Mouse (Mus musculus) liver, embryonic 14.5 days (tissue): Measurements from ENCODE around the gene Sec24a. TPM values are rescaled to one million over a fixed set of nuclear protein-coding genes. Genes with fewer than 3 reads are reported as not detected.
"Not testable (repeated sequence)": the region's sequence is repeated elsewhere in the genome, so short reads cannot be mapped to it uniquely, and the experiment has no call there.

Source experiments
- ATAC-seq: fragments of 200-750 bp; cut with Nextera tagmentation; 2 replicates; pipeline ENCODE4 v1.8.0; 2017; ENCODE audit warnings: moderate number of reproducible peaks, mild to moderate bottlenecking, moderate library complexity; ENCODE audit not compliant: insufficient read depth
- DNase-seq, 3 experiments: peaks; one replicate each; pipeline ENCODE4 v3.0.0-alpha.2; 2012 to 2013; ENCODE audit warnings: low read depth in 3 of 3, low spot score in 3 of 3
- H3K27ac ChIP-seq: fragments of 300-500 bp; sonication (generic); 2 replicates; pipeline ENCODE4 v1.5.1; 2014; ENCODE audit warnings: moderate library complexity, mild to moderate bottlenecking, control low read depth, inconsistent platforms
- H3K27me3 ChIP-seq: fragments of 300-500 bp; sonication (generic); 2 replicates; pipeline ENCODE4 v1.6.1; 2014; ENCODE audit warnings: mild to moderate bottlenecking, low read length, moderate library complexity; ENCODE audit not compliant: control insufficient read depth, insufficient read depth
- H3K36me3 ChIP-seq: fragments of 300-500 bp; sonication (generic); replicated peaks from 2 replicates; pipeline ENCODE4 v1.6.1; 2014; ENCODE audit warnings: low read depth; ENCODE audit not compliant: control insufficient read depth, insufficient read depth
- H3K4me1 ChIP-seq, 2 experiments: fragments of 200-500 bp in 1 of 2; fragments of 300-500 bp in 1 of 2; sonication (generic) in 1 of 2; replicated peaks; 2 replicates each; pipeline ENCODE4 v1.6.1; 2012 to 2014; ENCODE audit warnings: antibody characterized with exemption in 1 of 2, inconsistent platforms in 1 of 2, low read length in 1 of 2; ENCODE audit not compliant: control insufficient read depth in 2 of 2, insufficient read depth in 2 of 2
- H3K4me2 ChIP-seq: fragments of 300-500 bp; sonication (generic); 2 replicates; pipeline ENCODE4 v1.6.1; 2014; ENCODE audit warnings: low read depth, mild to moderate bottlenecking, control low read depth, moderate library complexity
- H3K4me3 ChIP-seq, 2 experiments: fragments of 200-500 bp in 1 of 2; fragments of 300-500 bp in 1 of 2; sonication (generic) in 1 of 2; 2 replicates each; pipeline ENCODE4 v1.5.1; 2012 to 2014; ENCODE audit warnings: low read depth in 2 of 2, low read length in 2 of 2, mild to moderate bottlenecking in 2 of 2, control low read depth in 1 of 2, inconsistent platforms in 1 of 2, moderate library complexity in 1 of 2; ENCODE audit not compliant: insufficient read depth in 1 of 2
- H3K9ac ChIP-seq: fragments of 300-500 bp; sonication (generic); replicated peaks from 2 replicates; pipeline ENCODE4 v1.6.1; 2014; ENCODE audit warnings: mild to moderate bottlenecking, control low read depth, moderate library complexity
- H3K9me3 ChIP-seq: fragments of 300-500 bp; sonication (generic); 2 replicates; pipeline ENCODE4 v1.6.1; 2016; ENCODE audit warnings: low read length, mixed read lengths; ENCODE audit not compliant: control insufficient read depth
- CTCF ChIP-seq: IDR thresholded peaks from 2 replicates; pipeline ENCODE4 v1.5.1; 2016; ENCODE audit warnings: antibody characterized with exemption, low read depth, control low read depth
- EP300 ChIP-seq: IDR thresholded peaks from 2 replicates; pipeline ENCODE4 v1.6.1; 2016; ENCODE audit warnings: antibody characterized with exemption, low read depth
- WGBS: fragments of 180-500 bp; shearing (Covaris S2); extraction: QIAGEN DNeasy Blood & Tissue Kit; methylation state at CpG from one replicate; pipeline ENCODE4 v1.1.7; 2014; ENCODE audit not compliant: insufficient replicate concordance; 5-methylcytosine and 5-hydroxymethylcytosine counted together
- polyA plus RNA-seq, 2 experiments: library from polyadenylated mRNA; depleted of rRNA in 1 of 2; stranded (reverse) in 1 of 2; unstranded in 1 of 2; fragments of >200 nt; fragmentation: Nextera tagmentation in 1 of 2; extraction: Ambion mirVana in 1 of 2; gene quantifications; 2 replicates each; pipeline versions ENCODE4 v1.2.1 to v1.2.3; 2012 to 2014

Gene Sec24a
- polyA plus RNA-seq, 2 experiments: 3.7 to 6.2 TPM

- Histone ChIP-seq H3K4me1 (peaks cover 7 to 18% of the 10 kb centered on the region in 2 experiments), H3K9me3 (no peaks in the 10 kb centered on the region), H3K4me2 (peak overlapping the region; percentile 74), H3K4me3 (peak overlapping the region; percentile 80 to 94), H3K27me3 (no peaks in the 10 kb centered on the region), H3K9ac (peak overlapping the region; percentile 95), H3K27ac (no peak overlapping the region; the same call in 1 of the 2 replicates), H3K36me3 (no peaks in the 10 kb centered on the region)
- DNase-seq: no peak
- peak; percentile 23; the same call in 1 of the 2 replicates for ATAC-seq
- 4% methylated on average over 13 of the region's 13 CpGs for WGBS
- TF ChIP-seq EP300 (no peak), CTCF (no peak)
Observed at GRCm38 (mm10) chr11:51763955-51764354, 521 bp upstream of the Sec24a start.

GRCm38 (mm10) chr11:51761241-51761640 lies 2.2 kb downstream of the Sec24a start:
- Histone ChIP-seq H3K4me2 (no peak overlapping the region), H3K27me3 (no peaks in the 10 kb centered on the region), H3K27ac (no peak overlapping the region), H3K4me3 (no peak overlapping the region), H3K36me3 (no peaks in the 10 kb centered on the region), H3K9ac (no peak overlapping the region), H3K9me3 (no peaks in the 10 kb centered on the region), H3K4me1 (peaks cover 12 to 20% of the 10 kb centered on the region in 2 experiments)
- TF ChIP-seq CTCF (no peak), EP300 (no peak)
- 52% methylated on average over 5 of the region's 5 CpGs for WGBS
- ATAC-seq (no peak), DNase-seq (no peak)

- Histone ChIP-seq H3K27ac (no peak overlapping the region), H3K9ac (no peak overlapping the region)
- 66% methylated on average over 6 of the region's 6 CpGs for WGBS
Observed at GRCm38 (mm10) chr11:51759941-51760657, 3.3 kb downstream of the Sec24a start.

GRCm38 (mm10) chr11:51759251-51759650 lies 4.2 kb downstream of the Sec24a start:
- Histone ChIP-seq H3K4me3 (no peak overlapping the region), H3K27me3 (no peaks in the 10 kb centered on the region), H3K9me3 (no peaks in the 10 kb centered on the region), H3K4me1 (peaks cover 12 to 14% of the 10 kb centered on the region in 2 experiments), H3K27ac (no peak overlapping the region), H3K36me3 (no peaks in the 10 kb centered on the region), H3K4me2 (no peak overlapping the region), H3K9ac (no peak overlapping the region)
- TF ChIP-seq EP300 (no peak), CTCF (no peak)
- 62% methylated on average over 2 of the region's 2 CpGs for WGBS
- no peak for DNase-seq
- no peak for ATAC-seq

More at GRCm38 (mm10) chr11:51759941-51760657, 3.3 kb downstream of the Sec24a start:
- H3K36me3 ChIP-seq: no peaks in the 10 kb centered on the region
- no peak overlapping the region for H3K4me3 ChIP-seq
- no peak overlapping the region for H3K4me2 ChIP-seq
- TF ChIP-seq CTCF: no peak
- no peak for TF ChIP-seq EP300
- no peaks in the 10 kb centered on the region for H3K27me3 ChIP-seq
- no peak for ATAC-seq
- H3K9me3 ChIP-seq: no peaks in the 10 kb centered on the region
- no peak for DNase-seq
- H3K4me1 ChIP-seq: peaks cover 14 to 16% of the 10 kb centered on the region in 2 experiments

- WGBS: 79% methylated on average over 5 of the region's 5 CpGs
- not testable (repeated sequence) for H3K27me3 ChIP-seq, H3K4me3 ChIP-seq, H3K4me2 ChIP-seq, H3K9me3 ChIP-seq, H3K9ac ChIP-seq, H3K36me3 ChIP-seq, ATAC-seq, DNase-seq, H3K27ac ChIP-seq
- peaks cover 16 to 17% of the 10 kb centered on the region in 2 experiments for H3K4me1 ChIP-seq
Observed at GRCm38 (mm10) chr11:51758207-51758606, 5.2 kb downstream of the Sec24a start.
